Mouse (Mus musculus) yolk sac, embryonic 10.5 days (tissue): ENCODE results near the gene Limch1.

Source experiments
- DNase-seq: peaks from one replicate; pipeline ENCODE4 v3.0.0-alpha.2; 2017; ENCODE audit warnings: low spot score

Gene Limch1

DNA sequence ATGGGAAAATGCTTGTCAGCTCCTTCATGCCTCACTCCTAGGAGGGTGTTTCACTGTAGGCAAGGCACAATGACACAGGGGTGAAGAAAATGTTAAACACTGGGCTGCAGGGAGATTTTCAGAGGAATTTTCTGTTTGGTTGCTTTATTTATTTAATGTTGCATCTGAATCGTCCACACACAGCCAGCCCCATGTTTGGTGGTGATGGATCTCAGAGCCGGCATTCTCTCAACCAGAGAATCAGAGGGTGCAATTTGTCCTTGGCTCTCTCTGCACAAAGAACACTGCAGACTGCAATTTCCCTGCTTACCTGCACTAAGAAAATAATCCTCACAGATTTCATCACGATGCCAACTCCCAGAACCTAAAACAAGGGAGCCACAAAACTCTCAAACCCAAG lies 357.4 kb downstream of the Limch1 start:
- no peak for DNase-seq

DNA sequence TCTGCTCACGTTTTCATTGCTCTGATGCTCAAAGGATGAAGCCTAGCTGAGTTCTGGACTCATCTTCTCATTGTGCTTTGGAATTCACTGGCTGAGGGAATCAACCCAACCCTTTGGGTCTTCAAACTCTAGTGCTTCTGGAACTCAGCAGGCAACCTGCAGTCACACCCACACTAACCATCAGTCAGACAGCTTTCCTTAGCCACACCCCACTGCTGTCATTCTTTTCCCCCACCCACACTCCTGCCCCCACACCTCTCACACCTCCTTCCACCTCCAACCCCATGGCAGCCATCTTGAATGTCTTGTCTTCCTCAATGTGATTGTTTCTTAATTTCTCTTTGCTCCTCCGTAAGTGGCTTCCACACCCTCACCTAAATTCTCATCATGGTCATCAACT lies 360.6 kb downstream of the Limch1 start:
- DNase-seq = no peak
